Mouse (Mus musculus) olfactory bulb, adult 2 months (tissue): Measurements from ENCODE around the gene Ap1g2.

ENCODE experiments used
- CTCF ChIP-seq: fragments of 200-500 bp; IDR thresholded peaks from 2 replicates; pipeline ENCODE4 v1.5.1; 2012; ENCODE audit warnings: low read depth, mild to moderate bottlenecking, low read length, moderate library complexity; ENCODE audit not compliant: insufficient read depth
- POLR2A ChIP-seq: fragments of 200-500 bp; IDR thresholded peaks from 2 replicates; pipeline ENCODE4 v1.6.1; 2012; ENCODE audit warnings: mild to moderate bottlenecking, low read depth, low read length, moderate library complexity; ENCODE audit not compliant: insufficient read depth

DNA sequence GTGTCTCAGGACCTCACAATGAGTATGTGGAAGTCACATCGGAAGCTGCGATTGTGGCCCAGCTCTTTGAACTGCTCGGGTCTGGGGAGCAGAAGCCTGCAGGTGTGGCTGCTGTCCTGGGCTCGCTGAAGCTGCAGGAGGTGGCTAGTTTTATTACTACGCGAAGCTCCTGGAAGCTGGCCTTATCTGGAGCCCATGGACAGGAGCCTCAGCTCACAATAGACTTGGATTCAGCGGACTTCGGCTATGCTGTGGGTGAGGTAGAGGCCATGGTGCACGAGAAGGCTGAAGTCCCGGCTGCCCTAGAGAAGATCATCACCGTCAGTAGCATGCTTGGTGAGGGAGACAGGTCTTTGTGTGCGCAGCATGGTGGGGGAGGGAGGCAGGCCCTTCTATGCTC is 10.7 kb downstream of the Ap1g2 start:
- TF ChIP-seq POLR2A: no peak
- no peak for TF ChIP-seq CTCF
